Mouse (Mus musculus): Measurements from ENCODE around the gene Tmod2.

Tmod2 gene

GRCm38 (mm10) chr9:75600166-75600934, 10.8 kb downstream of the Tmod2 start:
- DNase-seq (ENCODE audit: low spot score in 2 of 2) = no peak

GRCm38 (mm10) chr9:75599191-75599841, 11.8 kb downstream of the Tmod2 start:
- DNase-seq (ENCODE audit: low spot score in 2 of 2) = no peak

GRCm38 (mm10) chr9:75597596-75597995, 13.5 kb downstream of the Tmod2 start:
- no peak for DNase-seq (ENCODE audit: low spot score in 2 of 2)

- no peak for DNase-seq (ENCODE audit: low spot score in 2 of 2)
Measured at GRCm38 (mm10) chr9:75597036-75597435, 14.1 kb downstream of the Tmod2 start.

GRCm38 (mm10) chr9:75593481-75593880, 17.6 kb downstream of the Tmod2 start:
- no peak for DNase-seq (ENCODE audit: low spot score in 2 of 2)

GRCm38 (mm10) chr9:75589850-75590790, 21.0 kb downstream of the Tmod2 start:
- no peak for DNase-seq (ENCODE audit: low spot score in 2 of 2)

- peak; percentile 43 for DNase-seq (ENCODE audit: low spot score in 2 of 2)
Measured at GRCm38 (mm10) chr9:75581694-75582350, 29.3 kb downstream of the Tmod2 start.

- DNase-seq (ENCODE audit: low spot score in 2 of 2) = peak; percentile 33 to 55
Measured at GRCm38 (mm10) chr9:75579321-75579720, 31.8 kb downstream of the Tmod2 start.

- DNase-seq (ENCODE audit: low spot score in 2 of 2) = no peak
Measured at GRCm38 (mm10) chr9:75571036-75571942, 39.8 kb downstream of the Tmod2 start.

- DNase-seq (ENCODE audit: low spot score in 2 of 2) = no peak
Measured at GRCm38 (mm10) chr9:75568399-75568798, 42.7 kb downstream of the Tmod2 start.

- no peak for DNase-seq (ENCODE audit: low spot score in 2 of 2)
Measured at GRCm38 (mm10) chr9:75564892-75565291, 46.2 kb downstream of the Tmod2 start.

- DNase-seq (ENCODE audit: low spot score in 2 of 2) = no peak
Measured at GRCm38 (mm10) chr9:75563622-75564021, 47.5 kb downstream of the Tmod2 start.

- DNase-seq (ENCODE audit: low spot score in 2 of 2) = no peak
Measured at GRCm38 (mm10) chr9:75563176-75563575, 47.9 kb downstream of the Tmod2 start.

GRCm38 (mm10) chr9:75561040-75561669, 50.0 kb downstream of the Tmod2 start:
- DNase-seq (ENCODE audit: low spot score in 2 of 2) = peak in 1 of 2 experiments; percentile 34

- DNase-seq (ENCODE audit: low spot score in 2 of 2) = no peak
Measured at GRCm38 (mm10) chr9:75560353-75560752, 50.8 kb downstream of the Tmod2 start.

GRCm38 (mm10) chr9:75559512-75560012, 51.6 kb downstream of the Tmod2 start, which contains the start of gene Tmod3:
Tmod3 (minus strand) TSS chr9:75559657.
- DNase-seq (ENCODE audit: low spot score in 2 of 2) = peak; percentile 93 to 95

GRCm38 (mm10) chr9:75558812-75559511, 52.2 kb downstream of the Tmod2 start:
- peak; percentile 68 to 80 for DNase-seq (ENCODE audit: low spot score in 2 of 2)

GRCm38 (mm10) chr9:75558360-75558759, 52.8 kb downstream of the Tmod2 start:
- DNase-seq (ENCODE audit: low spot score in 2 of 2) = no peak

- no peak for DNase-seq (ENCODE audit: low spot score in 2 of 2)
Measured at GRCm38 (mm10) chr9:75553719-75554118, 57.4 kb downstream of the Tmod2 start.

All from heart, adult 9 months (tissue).